Mouse (Mus musculus) mouse trophoblast stem cell (cell line): ENCODE measurements around the gene Tiam1.

Source experiments
- in situ Hi-C, 2 experiments: fragments of 300-500 bp; cut with MseI, MboI; formaldehyde crosslinking; loops; 2 replicates in 1 of 2; 3 replicates in 1 of 2; pipeline ENCODE4 v1.15.1; 2025

Gene Tiam1

DNA sequence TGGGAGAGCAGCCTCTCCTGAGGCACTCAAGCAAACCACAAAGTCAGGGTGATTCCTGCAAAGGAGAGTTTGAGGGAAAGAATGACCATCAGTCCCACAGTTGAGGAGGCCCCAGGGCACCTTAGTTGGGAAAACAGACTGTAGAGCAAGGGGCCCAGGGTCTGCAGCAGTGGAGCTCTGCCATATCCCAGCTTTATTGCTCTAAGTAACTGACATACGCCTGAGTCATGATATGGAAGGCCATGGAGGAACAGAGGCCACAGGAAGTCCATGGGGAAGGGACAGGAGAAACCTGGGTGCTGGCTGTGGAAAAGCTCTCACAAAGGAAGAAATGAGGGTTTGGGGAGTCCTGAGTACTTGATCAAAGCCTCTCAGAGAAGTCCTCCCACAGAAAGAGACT lies 189.5 kb downstream of the Tiam1 start:
- in situ Hi-C loops = no loop called here

DNA sequence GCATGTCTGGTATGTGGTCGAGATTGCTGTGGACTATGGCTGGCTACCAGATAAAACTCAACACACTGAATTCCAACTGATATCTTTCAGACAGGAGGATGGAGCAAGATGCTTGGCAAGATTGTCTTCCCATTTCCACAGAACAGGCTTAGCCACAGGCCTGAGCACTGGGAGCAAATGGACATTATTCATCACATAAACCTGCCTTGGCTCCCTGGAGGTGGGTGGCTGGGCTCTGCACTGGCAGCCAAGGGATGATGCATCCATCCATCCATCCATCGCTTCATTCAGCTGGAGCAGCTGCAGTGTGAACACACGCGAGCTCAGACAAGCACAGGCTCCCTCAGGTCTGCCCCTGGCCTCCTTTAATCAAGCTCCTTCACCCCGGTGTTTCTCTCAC lies 190.7 kb downstream of the Tiam1 start:
- in situ Hi-C loops = no loop called here

GRCm38 (mm10) chr16:89950754-89951153 lies 192.8 kb downstream of the Tiam1 start:
- in situ Hi-C loops = no loop called here

DNA sequence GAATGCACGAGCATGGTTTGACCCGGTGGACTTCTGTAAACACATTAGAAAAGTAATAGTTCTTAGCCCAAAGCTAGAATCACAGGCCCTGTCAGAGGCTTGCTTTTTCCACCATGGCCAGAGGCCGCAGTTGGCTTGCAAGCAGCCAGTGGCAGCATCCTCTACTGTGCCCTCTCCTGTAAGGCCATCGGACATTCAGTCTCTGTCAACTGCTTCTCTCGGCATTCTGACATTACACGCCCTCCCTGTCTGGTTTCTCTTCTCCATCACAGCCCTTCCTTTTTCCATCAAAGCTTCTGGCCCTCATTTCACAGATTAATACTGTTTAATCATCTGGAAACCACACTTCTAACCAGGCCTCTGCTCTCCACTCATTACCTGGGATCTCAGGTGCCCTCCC lies 193.3 kb downstream of the Tiam1 start:
- in situ Hi-C loops = no loop called here

DNA sequence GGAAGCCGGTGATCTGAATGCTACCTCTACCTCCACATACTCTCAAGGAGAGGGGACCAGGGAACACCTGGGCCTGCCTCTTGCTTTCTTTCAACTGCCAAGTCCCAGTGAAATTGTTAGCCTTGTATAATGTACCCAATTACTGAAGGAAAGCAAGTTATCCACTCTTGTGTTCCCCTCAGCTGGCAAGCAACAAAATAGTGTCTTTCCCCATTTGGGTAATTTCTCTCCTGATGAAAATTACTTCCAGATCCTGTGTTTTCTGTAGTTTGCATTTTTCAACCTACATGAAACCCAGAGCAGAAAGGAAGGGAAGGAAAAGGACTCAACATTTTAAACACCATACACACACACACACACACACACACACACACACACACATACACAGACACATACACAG lies 195.5 kb downstream of the Tiam1 start:
- in situ Hi-C loops = loop anchor here (10.0 kb wide), 1 partner anchor 217 kb away; no protein-coding TSS in a partner anchor

DNA sequence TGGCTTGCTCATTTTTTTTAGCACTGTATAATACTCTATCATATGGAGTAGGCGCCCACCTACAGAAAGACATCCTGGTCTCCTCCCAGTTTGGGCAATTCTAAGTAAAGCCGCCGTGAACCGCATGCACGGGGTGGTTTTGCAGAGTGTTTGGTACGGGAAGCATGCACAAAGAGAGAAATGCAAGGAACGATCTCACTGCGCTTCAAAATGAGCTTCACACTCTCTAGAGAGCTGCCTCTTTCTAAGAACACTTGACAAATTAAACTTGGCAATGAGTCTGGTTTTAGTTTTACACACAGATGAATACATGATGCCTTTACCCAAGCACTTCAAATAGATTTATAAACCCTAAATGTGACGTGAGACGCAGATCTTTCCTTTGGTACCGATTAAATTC lies 196.8 kb downstream of the Tiam1 start:
- in situ Hi-C loops = loop anchor here (10.0 kb wide), 1 partner anchor 218 kb away; no protein-coding TSS in a partner anchor

GRCm38 (mm10) chr16:89944604-89945283 lies 198.8 kb downstream of the Tiam1 start:
- in situ Hi-C loops = loop anchor here (10.0 kb wide), 1 partner anchor 220 kb away; no protein-coding TSS in a partner anchor

DNA sequence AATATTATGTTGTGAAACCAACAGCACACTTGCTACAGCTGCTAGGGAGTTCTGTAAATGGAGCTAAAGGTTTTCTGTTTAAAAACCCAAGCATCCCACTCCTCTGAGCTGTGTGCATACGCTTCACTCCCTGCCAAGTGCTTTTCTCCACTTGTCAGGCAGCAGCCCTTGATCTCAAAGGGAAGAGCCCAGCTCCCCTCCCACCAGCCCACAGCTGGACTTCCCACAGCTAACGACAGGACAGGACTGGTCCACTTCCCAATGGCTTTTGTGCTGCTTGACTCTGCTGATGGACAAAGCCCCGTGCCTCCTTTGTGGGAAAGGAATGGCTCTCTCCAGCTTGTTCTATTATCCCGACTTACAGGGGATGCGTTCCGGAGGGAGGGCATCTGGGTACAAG lies 199.5 kb downstream of the Tiam1 start:
- in situ Hi-C loops = loop anchor here (10.0 kb wide), 1 partner anchor 221 kb away; no protein-coding TSS in a partner anchor

DNA sequence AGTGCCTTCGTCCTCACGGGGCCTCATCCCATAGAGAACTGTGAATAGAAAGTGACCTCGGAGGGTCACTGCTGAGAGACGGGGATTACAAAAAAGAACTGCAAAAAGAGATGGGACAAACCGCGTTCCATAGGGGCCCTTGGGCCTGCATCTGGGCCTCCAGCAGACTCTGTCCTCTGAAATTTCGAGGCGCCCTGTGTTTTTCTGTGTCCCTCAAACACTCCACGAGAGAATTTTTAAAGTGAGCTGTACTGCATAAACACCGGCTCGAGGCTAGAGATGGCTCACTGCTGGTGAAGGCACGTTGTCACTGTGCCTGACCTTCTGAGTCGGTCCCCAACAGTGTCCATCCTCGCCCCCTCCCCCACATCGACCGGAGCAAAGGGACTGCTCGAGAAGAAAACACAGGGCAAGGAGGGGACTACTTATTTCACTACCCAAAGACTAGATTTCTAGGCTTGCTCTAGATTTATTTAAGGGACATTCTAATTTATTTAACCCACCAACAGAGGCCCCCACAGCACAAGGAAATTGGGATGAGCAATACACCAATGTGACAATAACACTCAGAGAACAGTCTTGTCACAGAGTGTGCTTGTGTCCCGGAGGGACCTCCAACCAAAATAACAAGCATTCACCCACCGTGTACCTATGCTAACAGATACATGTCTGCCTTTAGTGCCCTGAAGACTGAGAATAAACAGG lies 200.2 kb downstream of the Tiam1 start:
- in situ Hi-C loops = loop anchor here (10.0 kb wide), 1 partner anchor 221 kb away; no protein-coding TSS in a partner anchor

DNA sequence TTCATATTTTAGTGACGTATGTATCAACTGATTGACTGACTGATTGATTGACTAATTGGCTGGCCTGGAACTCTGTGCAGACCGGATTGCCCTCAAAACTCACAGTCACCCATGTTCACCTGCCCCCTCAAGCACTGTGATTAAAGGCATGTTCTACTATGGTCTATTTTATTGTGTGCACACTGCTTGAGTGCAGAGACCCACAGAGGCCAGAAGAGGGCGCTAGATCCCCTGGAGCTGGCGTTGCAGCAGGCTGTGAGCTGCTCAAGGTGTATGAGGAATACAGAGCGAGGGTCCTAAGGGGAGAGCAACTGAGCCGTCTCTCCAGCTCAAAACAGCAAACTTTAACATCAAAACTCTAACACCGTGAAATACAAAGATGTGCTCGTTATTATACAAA lies 202.9 kb downstream of the Tiam1 start:
- in situ Hi-C loops = loop anchor here (10.0 kb wide), 1 partner anchor 224 kb away; no protein-coding TSS in a partner anchor

DNA sequence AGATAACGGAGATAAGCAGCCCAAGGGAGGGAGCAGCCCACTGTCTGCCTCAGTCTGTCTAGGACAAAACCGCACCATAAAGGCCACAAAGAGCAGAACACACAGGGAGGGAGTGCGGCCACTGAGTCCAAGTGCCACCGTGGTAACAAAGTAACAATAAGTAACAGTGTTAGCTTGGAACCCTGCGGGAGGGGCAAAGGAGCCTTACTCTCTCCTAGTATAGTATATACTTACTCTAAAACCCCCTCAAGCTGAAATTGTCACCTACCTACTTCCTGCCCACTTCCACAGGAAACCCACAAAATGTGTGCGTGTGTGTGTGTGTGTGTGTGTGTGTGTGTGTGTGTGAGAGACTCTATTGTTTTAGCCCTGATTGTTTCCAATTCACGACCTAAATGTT lies 205.3 kb downstream of the Tiam1 start:
- in situ Hi-C loops = no loop called here

DNA sequence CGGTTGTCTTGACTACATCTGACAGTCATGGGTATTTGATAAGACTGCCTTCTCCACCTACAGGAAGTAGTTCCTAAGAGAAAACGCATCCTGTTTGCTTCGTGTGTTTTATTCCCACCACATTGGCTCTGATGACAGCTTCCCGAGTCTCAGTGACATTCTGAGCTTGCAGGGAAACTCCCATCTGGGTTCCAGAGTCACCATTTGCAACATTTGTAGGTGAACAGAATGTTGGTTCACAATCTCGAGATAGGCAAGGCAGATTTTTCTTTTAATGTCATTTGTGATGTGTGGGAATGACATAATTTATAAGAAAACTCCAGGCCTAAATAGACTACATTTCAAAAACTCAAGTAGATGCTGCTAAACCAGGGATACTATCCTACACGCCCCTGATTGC lies 207.0 kb downstream of the Tiam1 start:
- in situ Hi-C loops = no loop called here

DNA sequence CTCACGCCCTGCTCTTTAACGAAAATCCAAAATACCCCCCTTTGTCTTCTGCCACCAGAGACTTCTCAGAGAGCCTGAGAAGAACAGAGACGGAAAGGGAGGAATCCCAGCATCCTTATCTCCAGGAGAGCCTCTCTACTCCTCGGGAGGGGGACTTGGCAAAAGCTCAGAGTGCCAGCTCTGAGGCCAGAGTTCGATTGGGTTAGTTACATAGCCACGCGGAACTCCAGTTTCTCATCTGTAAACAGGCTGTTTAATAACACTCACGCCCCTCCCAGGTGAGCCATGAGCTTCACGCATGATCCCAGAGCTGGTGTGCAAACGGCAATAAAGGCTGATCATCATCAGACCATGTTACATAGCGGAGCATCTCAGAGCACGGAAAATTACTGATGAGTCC lies 208.2 kb downstream of the Tiam1 start:
- in situ Hi-C loops = no loop called here

DNA sequence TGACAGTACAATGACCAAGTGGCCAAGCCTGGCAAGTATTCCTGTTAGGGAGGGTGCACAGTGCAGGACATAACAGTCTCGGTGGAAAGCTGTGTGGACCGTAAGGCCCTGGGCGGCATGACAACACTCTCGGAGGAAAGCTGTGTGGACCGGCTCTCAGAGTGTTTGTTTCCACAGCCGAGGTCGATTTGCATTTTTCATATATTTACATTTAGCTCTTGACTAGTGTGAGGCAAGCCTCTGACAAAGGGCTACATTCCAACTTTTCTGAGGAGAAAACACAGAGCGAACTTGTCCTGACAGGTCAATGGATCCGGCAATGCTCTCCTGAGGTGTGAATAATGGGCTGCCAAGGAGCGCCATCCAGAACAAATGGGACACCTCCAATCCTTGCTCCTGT lies 209.0 kb downstream of the Tiam1 start:
- in situ Hi-C loops = no loop called here

- in situ Hi-C loops = no loop called here
Measured at GRCm38 (mm10) chr16:89933976-89934375, 209.6 kb downstream of the Tiam1 start.

DNA sequence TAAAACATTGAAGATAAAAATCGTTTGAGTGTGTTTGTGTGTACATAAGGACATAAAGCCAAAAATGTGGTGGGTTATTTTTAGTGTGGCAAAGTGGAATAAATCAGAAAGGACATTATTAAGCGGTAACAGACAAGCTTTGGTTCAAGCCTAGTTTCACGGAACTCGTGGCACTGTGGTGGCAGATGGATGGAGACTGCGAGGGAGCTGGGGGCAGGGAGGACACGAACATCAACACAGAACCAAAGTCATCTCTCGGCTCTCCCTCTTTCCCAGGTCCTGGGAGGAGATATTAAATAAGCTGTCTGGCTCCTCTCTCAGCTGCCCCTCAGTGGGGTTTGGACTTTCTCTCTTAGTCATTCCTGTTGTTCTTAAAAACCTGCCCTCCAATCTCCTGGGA lies 215.0 kb downstream of the Tiam1 start:
- in situ Hi-C loops = no loop called here

GRCm38 (mm10) chr16:89924249-89924890 lies 219.2 kb downstream of the Tiam1 start:
- in situ Hi-C loops = no loop called here

DNA sequence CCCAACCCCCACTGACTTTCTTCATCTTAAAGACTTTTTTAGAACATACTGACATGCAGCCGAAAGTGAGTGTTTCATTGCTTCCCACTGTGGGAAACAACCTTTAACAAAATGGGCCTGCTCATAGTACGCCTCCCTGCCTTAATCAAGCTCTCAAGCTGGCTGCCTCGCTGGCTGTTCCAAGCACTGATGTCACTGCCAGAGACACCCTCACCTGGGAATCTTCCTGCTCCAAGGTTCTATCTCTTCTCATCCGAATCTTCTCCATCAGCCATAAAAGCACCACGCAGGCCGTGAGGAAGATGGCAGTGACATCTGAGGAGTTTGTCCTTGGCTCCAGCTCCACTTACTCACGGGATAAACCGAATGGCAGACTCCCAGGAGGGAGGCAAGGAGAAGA lies 220.3 kb downstream of the Tiam1 start:
- in situ Hi-C loops = no loop called here

- in situ Hi-C loops = no loop called here
Measured at GRCm38 (mm10) chr16:89922458-89922857, 221.1 kb downstream of the Tiam1 start.

GRCm38 (mm10) chr16:89921370-89921769 lies 222.2 kb downstream of the Tiam1 start:
- in situ Hi-C loops = no loop called here

DNA sequence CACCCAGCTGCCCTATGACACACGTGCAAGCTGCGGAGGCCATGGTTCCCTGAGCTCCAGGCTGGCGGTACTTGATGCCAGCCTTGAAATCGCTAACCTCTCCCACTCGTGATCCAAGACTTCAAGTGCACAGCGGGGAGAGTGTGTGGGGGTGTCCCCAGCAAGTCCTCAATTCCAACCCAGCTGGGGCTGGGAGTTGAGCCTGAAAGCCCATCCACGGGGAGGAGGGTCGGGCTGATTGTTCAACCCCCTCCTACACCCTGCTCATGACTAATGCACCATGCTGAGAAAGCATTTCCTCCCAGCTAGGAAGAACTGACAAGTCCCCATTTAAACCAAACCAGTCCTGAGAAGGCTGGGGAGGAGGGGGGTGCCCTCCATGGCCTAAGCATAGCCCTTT lies 223.2 kb downstream of the Tiam1 start:
- in situ Hi-C loops = no loop called here

GRCm38 (mm10) chr16:89917404-89917803 lies 226.2 kb downstream of the Tiam1 start:
- in situ Hi-C loops = no loop called here

GRCm38 (mm10) chr16:89914946-89915345 lies 228.6 kb downstream of the Tiam1 start:
- in situ Hi-C loops = no loop called here
